Mouse (Mus musculus) neural tube, embryonic 11.5 days (tissue): Measurements from ENCODE around the gene Lama4. TPM values are rescaled to one million over a fixed set of nuclear protein-coding genes. Genes with fewer than 3 reads are reported as not detected.

Experiments
- ATAC-seq: fragments of 200-750 bp; cut with Nextera tagmentation; 2 replicates; pipeline ENCODE4 v1.8.0; 2017; ENCODE audit warnings: moderate number of reproducible peaks, mild to moderate bottlenecking, moderate TSS enrichment, moderate library complexity; ENCODE audit not compliant: insufficient read depth, low FRiP score, low TSS enrichment
- DNase-seq: peaks from one replicate; pipeline ENCODE4 v3.0.0-alpha.2; 2015; ENCODE audit warnings: low spot score
- H3K27ac ChIP-seq: fragments of 300-500 bp; sonication (generic); 2 replicates; pipeline ENCODE4 v1.5.1; 2014; ENCODE audit warnings: low read depth, mild to moderate bottlenecking, low read length
- H3K27me3 ChIP-seq: fragments of 300-500 bp; sonication (generic); 2 replicates; pipeline ENCODE4 v1.6.1; 2014; ENCODE audit warnings: mild to moderate bottlenecking, low read length, mixed read lengths; ENCODE audit not compliant: control insufficient read depth, insufficient read depth
- H3K36me3 ChIP-seq: fragments of 300-500 bp; sonication (generic); 2 replicates; pipeline ENCODE4 v1.6.1; 2014; ENCODE audit warnings: mild to moderate bottlenecking, low read length, moderate library complexity, mixed read lengths; ENCODE audit not compliant: control insufficient read depth, insufficient read depth
- H3K4me1 ChIP-seq: fragments of 300-500 bp; sonication (generic); 2 replicates; pipeline ENCODE4 v1.6.1; 2014; ENCODE audit warnings: low read length, mixed read lengths; ENCODE audit not compliant: control insufficient read depth, insufficient read depth
- H3K4me2 ChIP-seq: fragments of 300-500 bp; sonication (generic); 2 replicates; pipeline ENCODE4 v1.6.1; 2014; ENCODE audit warnings: low read depth, mild to moderate bottlenecking, moderate library complexity
- H3K4me3 ChIP-seq: fragments of 300-500 bp; sonication (generic); 2 replicates; pipeline ENCODE4 v1.5.1; 2014; ENCODE audit warnings: low read depth, low read length
- H3K9ac ChIP-seq: fragments of 300-500 bp; sonication (generic); 2 replicates; pipeline ENCODE4 v1.6.1; 2014; ENCODE audit warnings: mild to moderate bottlenecking, low read length
- H3K9me3 ChIP-seq: fragments of 300-500 bp; sonication (generic); 2 replicates; pipeline ENCODE4 v1.6.1; 2016; ENCODE audit warnings: low read length; ENCODE audit not compliant: control insufficient read depth
- WGBS: fragments of 180-500 bp; shearing (Covaris S2); extraction: QIAGEN DNeasy Blood & Tissue Kit; methylation state at CpG from one replicate; pipeline ENCODE4 v1.1.7; 2014; 5-methylcytosine and 5-hydroxymethylcytosine counted together
- polyA plus RNA-seq: library from polyadenylated mRNA; unstranded; fragments of >200 nt; fragmentation: Nextera tagmentation; extraction: Ambion mirVana; gene quantifications from 2 replicates; pipeline ENCODE4 v1.2.1, GENCODE M21; 2014

Lama4 gene
- polyA plus RNA-seq, 1 experiment from 2014 or later = 27.5 TPM

GRCm38 (mm10) chr10:39003520-39003919, 38.2 kb downstream of the Lama4 start:
- no peaks in the 10 kb centered on the region for H3K9me3 ChIP-seq
- no peaks in the 10 kb centered on the region for H3K27me3 ChIP-seq
- no peak for ATAC-seq
- H3K9ac ChIP-seq = no peak overlapping the region
- no peaks in the 10 kb centered on the region for H3K36me3 ChIP-seq
- H3K4me3 ChIP-seq = no peak overlapping the region
- DNase-seq = no peak
- H3K27ac ChIP-seq = no peak overlapping the region
- no peaks in the 10 kb centered on the region for H3K4me1 ChIP-seq
- H3K4me2 ChIP-seq = no peak overlapping the region

- no peak overlapping the region for H3K4me2 ChIP-seq
- no peaks in the 10 kb centered on the region for H3K9me3 ChIP-seq
- H3K9ac ChIP-seq = no peak overlapping the region
- H3K27me3 ChIP-seq = no peaks in the 10 kb centered on the region
- H3K4me1 ChIP-seq = no peaks in the 10 kb centered on the region
- no peak for ATAC-seq
- DNase-seq = no peak
- H3K27ac ChIP-seq = no peak overlapping the region
- H3K4me3 ChIP-seq = no peak overlapping the region
- WGBS = 88% methylated on average over 8 of the region's 8 CpGs
- H3K36me3 ChIP-seq = no peaks in the 10 kb centered on the region
These were observed 40.2 kb downstream of the Lama4 start for GRCm38 (mm10) chr10:39005494-39005893.

GRCm38 (mm10) chr10:39006433-39007105, 41.3 kb downstream of the Lama4 start:
- Histone ChIP-seq H3K4me1 (no peaks in the 10 kb centered on the region), H3K27me3 (no peaks in the 10 kb centered on the region), H3K4me3 (no peak overlapping the region), H3K27ac (no peak overlapping the region), H3K4me2 (no peak overlapping the region), H3K36me3 (no peaks in the 10 kb centered on the region), H3K9ac (no peak overlapping the region), H3K9me3 (no peaks in the 10 kb centered on the region)
- ATAC-seq = no peak
- DNase-seq = no peak
- 76% methylated on average over 4 of the region's 4 CpGs for WGBS

- DNase-seq (no peak), ATAC-seq (no peak)
- Histone ChIP-seq H3K27ac (no peak overlapping the region), H3K4me1 (no peaks in the 10 kb centered on the region), H3K27me3 (no peaks in the 10 kb centered on the region), H3K9me3 (no peaks in the 10 kb centered on the region), H3K36me3 (no peaks in the 10 kb centered on the region), H3K4me2 (no peak overlapping the region), H3K4me3 (no peak overlapping the region), H3K9ac (no peak overlapping the region)
- WGBS = 72% methylated on average over 2 of the region's 2 CpGs
These were observed 49.5 kb downstream of the Lama4 start for GRCm38 (mm10) chr10:39014836-39015235.

GRCm38 (mm10) chr10:39017986-39018385, 52.7 kb downstream of the Lama4 start:
- no peak overlapping the region for H3K4me2 ChIP-seq
- WGBS = 73% methylated on average over 4 of the region's 4 CpGs
- ATAC-seq (no peak), DNase-seq (no peak)
- no peaks in the 10 kb centered on the region for H3K4me1 ChIP-seq
- no peak overlapping the region for H3K27ac ChIP-seq
- H3K9me3 ChIP-seq = no peaks in the 10 kb centered on the region
- no peaks in the 10 kb centered on the region for H3K27me3 ChIP-seq
- no peaks in the 10 kb centered on the region for H3K36me3 ChIP-seq
- H3K4me3 ChIP-seq = no peak overlapping the region
- no peak overlapping the region for H3K9ac ChIP-seq

GRCm38 (mm10) chr10:39018635-39019034, 53.3 kb downstream of the Lama4 start:
- H3K9me3 ChIP-seq = no peaks in the 10 kb centered on the region
- no peak overlapping the region for H3K4me3 ChIP-seq
- H3K36me3 ChIP-seq = no peaks in the 10 kb centered on the region
- H3K27me3 ChIP-seq = no peaks in the 10 kb centered on the region
- DNase-seq = no peak
- WGBS = 94% methylated on average over 1 of the region's 1 CpGs
- no peak for ATAC-seq
- H3K9ac ChIP-seq = no peak overlapping the region
- no peaks in the 10 kb centered on the region for H3K4me1 ChIP-seq
- no peak overlapping the region for H3K27ac ChIP-seq
- H3K4me2 ChIP-seq = no peak overlapping the region

GRCm38 (mm10) chr10:39023618-39024256, 58.4 kb downstream of the Lama4 start:
- no peaks in the 10 kb centered on the region for H3K4me1 ChIP-seq
- no peak overlapping the region for H3K4me2 ChIP-seq
- H3K27me3 ChIP-seq = no peaks in the 10 kb centered on the region
- no peak for DNase-seq
- WGBS = 82% methylated on average over 5 of the region's 5 CpGs
- H3K27ac ChIP-seq = no peak overlapping the region
- H3K4me3 ChIP-seq = no peak overlapping the region
- no peak for ATAC-seq
- no peaks in the 10 kb centered on the region for H3K36me3 ChIP-seq
- H3K9me3 ChIP-seq = no peaks in the 10 kb centered on the region
- H3K9ac ChIP-seq = no peak overlapping the region

- 92% methylated on average over 8 of the region's 8 CpGs for WGBS
- H3K27ac ChIP-seq = no peak overlapping the region
- no peak overlapping the region for H3K4me3 ChIP-seq
- H3K27me3 ChIP-seq = no peaks in the 10 kb centered on the region
- H3K9ac ChIP-seq = no peak overlapping the region
- no peaks in the 10 kb centered on the region for H3K4me1 ChIP-seq
- ATAC-seq (no peak), DNase-seq (no peak)
- no peaks in the 10 kb centered on the region for H3K9me3 ChIP-seq
- H3K4me2 ChIP-seq = no peak overlapping the region
- H3K36me3 ChIP-seq = no peaks in the 10 kb centered on the region
These were observed 61.2 kb downstream of the Lama4 start for GRCm38 (mm10) chr10:39026529-39026928.

GRCm38 (mm10) chr10:39027058-39027457, 61.7 kb downstream of the Lama4 start:
- H3K9me3 ChIP-seq = no peaks in the 10 kb centered on the region
- 78% methylated on average over 5 of the region's 5 CpGs for WGBS
- no peaks in the 10 kb centered on the region for H3K4me1 ChIP-seq
- H3K36me3 ChIP-seq = no peaks in the 10 kb centered on the region
- H3K9ac ChIP-seq = no peak overlapping the region
- no peak for ATAC-seq
- H3K4me3 ChIP-seq = no peak overlapping the region
- H3K4me2 ChIP-seq = no peak overlapping the region
- no peak for DNase-seq
- no peaks in the 10 kb centered on the region for H3K27me3 ChIP-seq
- H3K27ac ChIP-seq = no peak overlapping the region
